Mouse (Mus musculus): ENCODE measurements around the gene Vmn2r107. TPM values are rescaled to one million over a fixed set of nuclear protein-coding genes. Genes with fewer than 3 reads are reported as not detected.

The Vmn2r107 gene
- polyA plus RNA-seq (2021): not detected

DNA sequence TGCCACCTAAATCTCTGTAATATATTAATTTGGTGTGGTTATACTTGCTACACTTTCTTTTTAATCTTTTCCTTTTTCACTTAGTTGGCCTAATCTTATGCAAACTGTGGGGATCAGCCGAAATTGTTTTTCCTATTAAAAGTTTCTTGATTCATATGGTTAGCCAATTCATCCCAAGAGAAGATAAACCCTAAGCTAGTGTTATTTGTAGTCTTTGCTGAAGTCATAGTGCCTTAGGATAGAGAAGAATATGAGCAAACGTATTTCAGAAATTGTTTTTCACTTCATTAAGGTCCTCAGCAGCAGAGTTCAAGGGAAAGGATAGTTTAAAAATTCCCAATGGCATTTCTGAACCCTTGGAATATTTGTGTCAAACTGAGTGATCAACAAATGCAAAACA, at the start of gene Vmn2r107:
TSS of gene Vmn2r107 (plus strand) at position 301 of the 400 bp plus-strand sequence.
- no peak for ATAC-seq
- POLR2A ChIA-PET: no interaction called here
- in situ Hi-C loops (cut with MboI; ENCODE audit: low pct_unique_long_range_greater_than_20kb): no loop called here

DNA sequence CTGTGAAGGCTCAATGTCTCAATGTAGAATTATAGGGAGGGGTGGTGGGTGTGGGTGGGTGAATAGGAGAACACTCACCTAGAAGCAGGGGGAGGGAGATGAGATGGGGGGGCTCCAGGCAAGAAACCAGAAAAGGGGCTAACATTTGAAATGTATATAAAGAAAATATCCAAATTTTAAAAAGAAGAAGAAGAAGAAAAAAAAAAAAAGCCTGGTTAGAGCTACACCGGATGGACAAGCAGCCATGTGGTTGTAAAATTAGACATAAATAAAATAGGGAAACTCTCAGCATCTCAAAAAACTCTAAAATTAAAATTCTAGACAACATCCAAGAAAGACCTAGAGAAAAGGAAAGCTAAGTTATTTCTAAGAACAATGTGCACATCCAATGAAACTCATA, 39.3 kb upstream of the Vmn2r107 start:
- TF ChIP-seq CTCF (IDR thresholded peaks at IDR 0.05): no peak
- ChIA-PET CTCF (no interaction called here), POLR2A (no interaction called here)
- DNase-seq (ENCODE audit: low read depth, low spot score) (no peak), ATAC-seq (no peak)
- no peaks in the 10 kb centered on the region for H3K27me3 ChIP-seq
- in situ Hi-C loops (cut with MboI; ENCODE audit: low pct_unique_long_range_greater_than_20kb): no loop called here

More for the DNA sequence above, at the start of gene Vmn2r107:
- no peak for DNase-seq (ENCODE audit: low read depth, low spot score)
- CTCF ChIA-PET: no interaction called here
- H3K27me3 ChIP-seq: no peaks in the 10 kb centered on the region
- no peak for TF ChIP-seq CTCF (IDR thresholded peaks at IDR 0.05)

DNA sequence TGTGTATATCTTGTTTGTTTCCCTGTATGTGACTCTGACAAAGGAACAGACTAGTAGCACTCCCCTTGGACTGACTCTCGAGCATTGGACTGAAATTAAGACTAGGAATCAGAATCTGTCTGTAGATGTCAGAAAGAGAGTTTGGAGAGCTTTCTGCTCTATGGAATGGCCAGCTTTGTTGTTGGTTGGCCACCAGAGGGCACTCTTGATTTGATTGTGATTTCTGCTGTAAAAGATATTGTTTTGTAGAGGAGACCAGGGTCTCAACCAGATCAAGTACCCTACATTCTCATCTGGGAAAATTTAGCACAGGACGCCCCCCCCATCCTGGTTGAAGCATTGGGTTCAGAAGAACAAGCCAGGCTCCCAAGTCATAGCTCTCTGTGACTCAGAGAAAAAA, 54.1 kb downstream of the Vmn2r107 start:
- TF ChIP-seq CTCF (IDR thresholded peaks at IDR 0.05): no peak
- CTCF ChIA-PET: no interaction called here
- DNase-seq (ENCODE audit: low read depth, low spot score) (no peak), ATAC-seq (no peak)
- in situ Hi-C loops (cut with MboI; ENCODE audit: low pct_unique_long_range_greater_than_20kb): no loop called here
- POLR2A ChIA-PET: no interaction called here
- no peaks in the 10 kb centered on the region for H3K27me3 ChIP-seq

DNA sequence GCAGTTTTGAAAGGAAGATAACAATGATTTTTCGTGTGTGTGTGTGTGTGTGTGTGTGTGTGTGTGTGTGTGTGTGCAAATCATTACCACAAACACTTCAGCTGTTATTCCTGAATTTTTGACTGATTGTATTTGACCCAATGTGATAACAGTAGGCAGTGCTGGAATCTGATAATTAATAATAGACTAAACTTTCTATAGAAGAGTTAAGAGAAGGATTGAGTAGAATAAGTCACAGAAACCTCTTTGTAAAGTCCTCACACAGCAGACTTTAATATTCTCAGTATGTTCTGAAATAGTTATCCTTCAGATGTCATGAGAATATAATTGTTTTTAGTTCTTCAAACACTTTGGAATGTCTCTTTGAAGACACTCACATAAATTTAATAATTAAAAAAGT, 68.8 kb downstream of the Vmn2r107 start, which contains the start of gene Vmn1r224:
TSS of gene Vmn1r224 (plus strand) at position 301 of the 400 bp plus-strand sequence.
- in situ Hi-C loops (cut with MboI; ENCODE audit: low pct_unique_long_range_greater_than_20kb): no loop called here
- ATAC-seq: no peak
- POLR2A ChIA-PET: no interaction called here
- no peak for DNase-seq (ENCODE audit: low read depth, low spot score)
- H3K27me3 ChIP-seq: no peaks in the 10 kb centered on the region
- CTCF ChIA-PET: no interaction called here
- TF ChIP-seq CTCF (IDR thresholded peaks at IDR 0.05): no peak

Other genes with a start within 250 kb of the Vmn2r107 start
- gene Fpr-rs7, start 231.0 kb upstream of the Vmn2r107 start, polyA plus RNA-seq (2021): not detected
- not detected for gene Fpr-rs6, start 162.1 kb upstream of the Vmn2r107 start, polyA plus RNA-seq (2021)
- not detected for gene Vmn2r105, start 110.2 kb upstream of the Vmn2r107 start, polyA plus RNA-seq (2021)
- not detected for gene Vmn2r106, start 59.7 kb upstream of the Vmn2r107 start, polyA plus RNA-seq (2021)
- gene Vmn1r224, start 68.9 kb downstream of the Vmn2r107 start, polyA plus RNA-seq (2021): not detected
- gene Vmn2r108, start 136.1 kb downstream of the Vmn2r107 start, polyA plus RNA-seq (2021): not detected
- not detected for gene Vmn1r225, start 152.9 kb downstream of the Vmn2r107 start, polyA plus RNA-seq (2021)
- gene Vmn2r109, start 219.5 kb downstream of the Vmn2r107 start, polyA plus RNA-seq (2021): not detected